Mouse (Mus musculus) small intestine, adult 2 months (tissue): ENCODE data around the gene Wnt1.

Experiments used
- CTCF ChIP-seq: fragments of 200-500 bp; IDR thresholded peaks from 2 replicates; pipeline ENCODE4 v1.5.1; 2012; ENCODE audit warnings: low read depth, mild to moderate bottlenecking, control low read depth, inconsistent platforms, low read length, moderate library complexity, mixed read lengths; ENCODE audit not compliant: insufficient replicate concordance, insufficient read length; ENCODE audit errors: extremely low read depth
- POLR2A ChIP-seq: fragments of 200-500 bp; IDR thresholded peaks from 2 replicates; pipeline ENCODE4 v1.6.1; 2012; ENCODE audit warnings: low read depth, mild to moderate bottlenecking, control low read depth, inconsistent platforms, low read length, moderate library complexity

DNA sequence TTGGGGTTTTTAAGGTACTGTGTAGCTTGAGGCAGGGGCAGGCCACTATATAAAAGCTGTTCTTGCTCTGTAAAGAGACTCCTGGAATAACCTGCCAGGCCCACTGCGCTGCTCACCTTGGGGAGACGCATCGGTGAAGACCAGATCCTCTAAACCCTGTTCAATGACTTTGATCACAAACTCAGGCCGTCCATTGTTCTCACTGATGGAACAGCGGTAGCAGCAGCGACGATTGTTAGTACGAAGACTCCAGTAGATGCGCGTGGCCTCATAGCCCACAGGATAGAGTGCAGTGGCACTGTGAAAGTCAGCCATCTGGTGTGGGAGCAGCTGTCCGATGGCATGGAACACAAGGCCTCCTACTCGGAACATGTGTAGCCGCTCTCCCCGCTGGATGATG is 49.5 kb downstream of the Wnt1 start:
- TF ChIP-seq CTCF (no peak), POLR2A (no peak)
